Mouse (Mus musculus) CD4-positive, CD25-positive, alpha-beta regulatory T cell, adult 2 months (primary cell): Measurements from ENCODE around the gene Clk1.

Experiments used
- DNase-seq: peaks from one replicate; pipeline ENCODE4 v3.0.0-alpha.2; 2012; ENCODE audit warnings: low read depth, low spot score

Gene Clk1

GRCm38 (mm10) chr1:58423371-58424248 lies at the start of gene Clk1:
Gene Clk1, minus strand, starts transcription at chr1:58424066.
- peak; percentile 96 for DNase-seq

DNA sequence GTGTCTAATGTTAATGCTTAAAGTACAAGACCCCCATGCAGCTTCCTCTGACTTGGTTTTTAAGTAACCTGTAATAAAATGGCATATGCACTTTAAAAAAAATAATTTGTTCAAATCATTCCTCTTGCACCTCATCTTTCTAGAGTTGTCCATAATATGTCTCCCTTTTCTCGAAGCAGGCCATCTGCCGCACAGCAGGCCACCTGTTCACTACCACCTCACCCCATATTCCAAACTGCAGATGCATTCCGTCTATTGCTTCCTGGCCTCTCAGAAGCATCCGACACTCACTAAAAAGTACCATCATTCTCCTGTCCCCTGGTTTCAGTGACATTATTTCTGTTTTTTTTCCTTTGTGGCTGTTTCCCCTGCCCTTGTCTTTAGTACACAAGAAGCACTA lies 41.7 kb upstream of the Clk1 start:
- no peak for DNase-seq

DNA sequence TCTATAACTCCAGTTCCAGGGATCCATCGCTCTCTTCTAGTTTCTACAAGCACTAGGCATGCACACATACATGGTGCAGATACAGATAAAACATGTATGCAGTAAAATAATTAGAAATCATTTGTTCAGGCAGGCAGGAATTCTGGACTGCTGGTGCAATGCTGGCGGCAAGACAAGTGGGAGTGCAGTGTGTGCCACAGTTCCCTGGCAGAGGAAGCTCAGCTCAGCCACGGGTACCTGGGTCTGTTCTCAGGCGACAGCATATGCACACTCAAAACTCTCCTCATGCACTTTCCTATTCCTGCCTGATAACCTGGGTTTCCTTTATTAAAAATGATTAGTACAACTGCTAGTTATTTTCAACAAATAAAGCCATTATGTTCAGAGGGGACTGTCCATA lies 41.2 kb upstream of the Clk1 start:
- no peak for DNase-seq

- no peak for DNase-seq
Observed at GRCm38 (mm10) chr1:58463935-58464334, 40.1 kb upstream of the Clk1 start.

DNA sequence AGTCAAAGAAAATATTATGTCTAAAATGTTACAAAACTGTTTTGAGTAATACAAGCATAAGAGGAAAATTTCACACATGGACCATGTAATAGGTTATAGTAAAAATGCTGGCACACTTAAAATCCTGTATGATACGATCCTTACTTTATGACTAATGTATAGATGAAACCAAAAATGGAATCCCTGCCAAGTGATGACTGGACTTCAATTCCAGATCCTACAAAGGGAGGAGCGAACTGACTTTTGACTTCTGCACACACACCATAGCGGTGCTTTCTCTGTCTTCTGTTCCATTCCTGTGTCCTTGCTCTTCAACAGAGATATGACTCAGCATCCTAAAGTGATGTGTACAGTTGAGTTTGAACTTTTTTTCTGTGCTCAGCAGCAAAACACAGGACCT lies 36.7 kb upstream of the Clk1 start:
- no peak for DNase-seq

DNA sequence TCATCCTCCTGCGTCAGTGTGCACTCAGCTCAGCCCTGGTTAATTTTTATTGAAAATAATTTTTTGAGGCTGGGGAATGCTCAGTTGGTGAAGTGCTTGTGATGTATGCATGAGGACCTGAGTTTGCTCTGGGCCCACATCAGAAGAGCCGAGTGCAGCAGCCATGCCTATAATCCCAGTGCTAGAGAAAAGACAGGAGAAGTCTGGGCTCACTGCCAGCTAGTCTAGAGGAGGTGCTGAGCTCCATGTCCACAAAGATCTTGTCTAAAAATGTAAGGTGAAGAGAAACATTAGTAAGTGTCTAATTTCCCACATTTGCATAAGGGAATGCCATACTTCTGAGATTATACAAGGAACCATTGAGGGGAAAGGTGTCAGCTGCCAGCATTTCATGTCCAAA lies 35.0 kb upstream of the Clk1 start:
- DNase-seq: no peak

- no peak for DNase-seq
Observed at GRCm38 (mm10) chr1:58458175-58458574, 34.3 kb upstream of the Clk1 start.

- peak; percentile 68 for DNase-seq
Observed at GRCm38 (mm10) chr1:58454316-58454715, 30.4 kb upstream of the Clk1 start.

- DNase-seq: peak; percentile 29
Observed at GRCm38 (mm10) chr1:58448396-58448795, 24.5 kb upstream of the Clk1 start.

GRCm38 (mm10) chr1:58447766-58448165 lies 23.9 kb upstream of the Clk1 start:
- no peak for DNase-seq

- peak; percentile 44 for DNase-seq
Observed at GRCm38 (mm10) chr1:58445861-58446260, 22.0 kb upstream of the Clk1 start.

- peak; percentile 88 for DNase-seq
Observed at GRCm38 (mm10) chr1:58445143-58445722, 21.4 kb upstream of the Clk1 start, which contains the start of the genes Nif3l1 and Ppil3. Gene Nif3l1, plus strand, starts transcription at chr1:58445151. Gene Ppil3, minus strand, starts transcription at chr1:58445486.

DNA sequence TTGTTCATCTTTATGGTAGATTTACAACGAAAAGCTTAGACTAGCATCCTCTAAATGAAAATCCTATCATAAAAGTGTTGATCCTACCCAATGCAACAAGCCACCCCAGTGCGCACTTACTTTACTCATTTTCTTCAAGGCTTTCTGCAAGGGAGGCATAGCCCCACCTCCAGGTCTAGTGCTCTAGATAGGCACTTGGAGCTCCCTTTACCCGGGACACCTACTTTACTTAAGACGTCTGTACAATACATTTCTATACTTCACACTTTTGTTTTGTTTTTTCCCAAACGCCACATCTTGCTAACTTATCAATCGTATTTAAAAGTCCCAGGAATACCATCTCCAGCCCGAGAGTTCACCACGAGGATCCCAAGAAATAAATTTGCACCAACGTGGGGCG lies 20.8 kb upstream of the Clk1 start:
- DNase-seq: peak; percentile 35

DNA sequence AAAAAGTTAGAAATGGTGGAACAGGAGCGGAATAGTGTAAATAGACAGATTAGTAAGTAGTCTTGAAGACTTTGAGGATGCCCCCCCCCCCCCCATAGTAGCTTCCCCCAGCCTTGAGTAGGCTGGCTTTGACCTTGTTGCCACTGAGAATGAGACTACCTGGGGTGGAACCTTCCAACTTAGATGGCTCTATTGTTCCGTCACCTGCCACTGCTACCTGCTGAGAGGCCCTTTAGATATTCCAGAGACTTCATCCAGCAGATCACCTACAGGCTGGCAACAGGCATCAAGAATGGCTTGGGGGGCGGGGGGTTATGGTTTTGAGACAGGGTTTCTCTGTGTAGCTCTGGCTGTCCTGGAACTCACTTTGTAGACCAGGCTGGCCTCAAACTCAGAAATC lies 685 bp upstream of the Clk1 start:
- peak; percentile 13 for DNase-seq

DNA sequence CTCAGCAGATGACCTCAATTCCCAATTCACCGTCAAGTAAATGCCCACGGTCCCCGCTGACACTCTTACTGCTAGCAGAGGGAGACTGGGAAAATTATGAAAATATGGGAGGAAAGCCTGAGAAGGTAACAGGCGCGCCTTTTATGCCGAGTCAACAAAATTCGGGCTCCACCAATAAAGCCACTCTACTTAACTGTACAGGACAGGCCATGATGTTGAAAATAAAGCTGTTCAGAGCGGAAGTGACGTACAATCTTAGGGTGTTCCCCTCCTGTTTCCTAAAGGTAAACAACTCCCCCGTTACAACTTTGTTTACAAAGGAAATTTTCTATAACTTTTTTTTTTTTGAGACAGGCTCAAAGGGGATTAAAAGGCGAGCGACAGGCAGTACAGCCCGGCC lies 987 bp downstream of the Clk1 start:
- peak; percentile 91 for DNase-seq

GRCm38 (mm10) chr1:58420961-58421360 lies 2.9 kb downstream of the Clk1 start:
- DNase-seq: peak; percentile 54

DNA sequence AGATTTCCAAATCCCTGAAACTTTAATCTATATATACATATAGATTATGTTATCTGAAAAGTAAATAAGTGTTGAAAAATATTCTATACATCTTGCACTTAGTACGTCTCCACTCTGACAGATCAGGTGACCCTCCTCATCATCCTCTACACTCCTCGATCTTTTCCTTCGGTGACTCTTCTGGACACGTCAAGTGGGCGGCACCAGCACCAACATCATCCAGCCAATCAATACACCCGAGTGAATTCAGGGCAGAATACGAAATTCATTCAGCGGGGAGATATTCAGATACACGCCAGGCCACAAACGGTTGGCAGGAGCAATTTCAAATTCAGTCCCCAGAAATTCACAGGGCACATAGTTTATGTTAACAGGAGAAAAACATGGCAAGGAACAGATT lies 3.8 kb downstream of the Clk1 start:
- no peak for DNase-seq

DNA sequence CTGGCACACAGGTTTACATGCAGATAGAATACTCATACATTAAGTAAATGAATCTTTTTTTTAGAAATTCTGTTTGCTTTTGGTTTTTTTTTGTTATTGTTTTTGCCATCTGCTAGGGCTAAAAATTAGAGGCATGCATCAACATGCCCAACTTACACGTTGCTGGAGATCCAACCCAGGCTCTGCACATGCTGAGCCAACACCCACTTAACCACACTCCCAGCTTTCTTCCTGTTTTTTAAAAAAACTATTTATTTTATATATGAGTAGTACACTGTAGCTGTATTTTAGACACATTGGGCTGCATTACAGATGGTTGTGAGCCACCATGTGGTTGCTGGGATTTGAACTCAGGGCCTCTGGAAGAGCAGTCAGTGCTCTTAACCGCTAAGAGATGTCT lies 7.8 kb downstream of the Clk1 start:
- no peak for DNase-seq

DNA sequence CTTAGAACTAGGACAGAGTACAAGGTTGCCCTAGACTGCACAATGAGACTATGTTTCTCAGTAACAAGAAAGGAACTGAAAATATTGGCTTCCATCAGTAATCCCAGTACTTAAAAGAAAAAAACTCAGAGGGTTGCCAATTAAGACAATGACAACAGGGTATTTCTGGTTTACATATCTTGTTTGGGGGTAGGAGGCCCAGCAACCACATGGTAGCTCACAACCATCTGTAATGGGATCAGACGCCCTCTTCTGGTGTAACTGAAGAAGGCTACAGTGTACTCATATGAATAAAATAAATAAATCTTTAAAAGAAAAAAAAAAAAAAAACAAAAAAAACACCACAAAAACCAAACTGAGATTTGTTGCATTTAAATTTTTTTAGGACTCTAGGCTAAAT lies 8.4 kb downstream of the Clk1 start:
- DNase-seq: peak; percentile 63

- DNase-seq: no peak
Observed at GRCm38 (mm10) chr1:58410776-58411175, 13.1 kb downstream of the Clk1 start.

GRCm38 (mm10) chr1:58410198-58410588 lies 13.7 kb downstream of the Clk1 start:
- no peak for DNase-seq

- no peak for DNase-seq
Observed at GRCm38 (mm10) chr1:58409553-58410197, 14.2 kb downstream of the Clk1 start.

- DNase-seq: no peak
Observed at GRCm38 (mm10) chr1:58408141-58408540, 15.7 kb downstream of the Clk1 start.
